Mouse (Mus musculus): ENCODE data around the gene Suco.

DNA sequence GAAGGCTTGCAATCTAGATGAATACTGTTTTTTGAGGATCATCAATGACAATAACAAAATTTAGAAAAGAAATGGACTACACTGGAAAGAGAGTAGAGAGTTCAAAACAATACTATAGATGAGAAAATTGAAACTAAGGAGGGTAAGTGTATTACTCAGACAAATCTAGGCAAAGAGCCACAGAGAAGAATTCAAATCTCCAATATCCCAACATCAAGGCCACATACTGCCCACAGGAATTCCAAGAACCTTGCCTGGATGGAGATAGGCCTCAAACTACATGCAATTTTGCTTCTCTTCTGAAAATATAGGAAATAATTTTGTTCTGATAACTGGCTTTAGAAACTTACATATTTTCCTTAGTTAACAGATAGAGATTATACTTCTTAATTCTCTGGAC, 76.2 kb downstream of the Suco start:
- TF ChIP-seq CTCF (IDR thresholded peaks at IDR 0.05; ENCODE audit: low read depth, low read length) (no peak), TAL1 (conservative IDR thresholded peaks at IDR 0.05; ENCODE audit: low read depth, low read length) (no peak), GATA1 (IDR thresholded peaks at IDR 0.05; ENCODE audit: borderline replicate concordance, low read length) (no peak), POLR2AphosphoS5 (IDR thresholded peaks at IDR 0.05; ENCODE audit: insufficient replicate concordance, low read depth, low read length) (no peak)
